Mouse (Mus musculus) cerebellum, adult 2 months (tissue): Measurements from ENCODE around the gene Odf3l2. TPM values are rescaled to one million over a fixed set of nuclear protein-coding genes. Genes with fewer than 3 reads are reported as not detected.

Experiments used
- DNase-seq, 2 experiments: peaks; one replicate each; pipeline ENCODE4 v3.0.0; 2021
- H3K27ac ChIP-seq: fragments of 200-500 bp; 2 replicates; pipeline ENCODE4 v1.5.1; 2012; ENCODE audit warnings: low read length, control low read depth, inconsistent platforms; ENCODE audit not compliant: insufficient read depth
- H3K27me3 ChIP-seq: fragments of 200-500 bp; 2 replicates; pipeline ENCODE4 v1.6.1; 2012; ENCODE audit warnings: inconsistent platforms, mild to moderate bottlenecking, low read length, moderate library complexity; ENCODE audit not compliant: control insufficient read depth, insufficient read depth
- H3K4me1 ChIP-seq: fragments of 200-500 bp; 2 replicates; pipeline ENCODE4 v1.6.1; 2011; ENCODE audit warnings: low read length; ENCODE audit not compliant: control insufficient read depth, insufficient read depth
- H3K4me3 ChIP-seq: fragments of 200-500 bp; replicated peaks from 2 replicates; pipeline ENCODE3; 2011; ENCODE audit warnings: mild to moderate bottlenecking, low read depth, low read length, control low read depth; ENCODE audit not compliant: insufficient read depth
- CTCF ChIP-seq: fragments of 200-500 bp; IDR thresholded peaks from 2 replicates; pipeline ENCODE4 v1.5.1; 2011; ENCODE audit warnings: low read depth, mild to moderate bottlenecking, control low read depth, low read length, moderate library complexity, borderline replicate concordance; ENCODE audit not compliant: insufficient read depth
- POLR2A ChIP-seq: fragments of 200-500 bp; IDR thresholded peaks from 2 replicates; pipeline ENCODE4 v1.6.1; 2011; ENCODE audit warnings: low read length, control low read depth, borderline replicate concordance; ENCODE audit not compliant: insufficient read depth
- WGBS: fragments of 180-500 bp; shearing (Covaris S2); methylation state at CpG from one replicate; pipeline ENCODE4 v1.1.7; 2018; 5-methylcytosine and 5-hydroxymethylcytosine counted together
- polyA plus RNA-seq: library from polyadenylated mRNA; depleted of rRNA; stranded (reverse); fragments of >200 nt; gene quantifications from 2 replicates; pipeline ENCODE4 v1.2.3, GENCODE M21; 2012

The Odf3l2 gene
- polyA plus RNA-seq, 1 experiment: not detected

DNA sequence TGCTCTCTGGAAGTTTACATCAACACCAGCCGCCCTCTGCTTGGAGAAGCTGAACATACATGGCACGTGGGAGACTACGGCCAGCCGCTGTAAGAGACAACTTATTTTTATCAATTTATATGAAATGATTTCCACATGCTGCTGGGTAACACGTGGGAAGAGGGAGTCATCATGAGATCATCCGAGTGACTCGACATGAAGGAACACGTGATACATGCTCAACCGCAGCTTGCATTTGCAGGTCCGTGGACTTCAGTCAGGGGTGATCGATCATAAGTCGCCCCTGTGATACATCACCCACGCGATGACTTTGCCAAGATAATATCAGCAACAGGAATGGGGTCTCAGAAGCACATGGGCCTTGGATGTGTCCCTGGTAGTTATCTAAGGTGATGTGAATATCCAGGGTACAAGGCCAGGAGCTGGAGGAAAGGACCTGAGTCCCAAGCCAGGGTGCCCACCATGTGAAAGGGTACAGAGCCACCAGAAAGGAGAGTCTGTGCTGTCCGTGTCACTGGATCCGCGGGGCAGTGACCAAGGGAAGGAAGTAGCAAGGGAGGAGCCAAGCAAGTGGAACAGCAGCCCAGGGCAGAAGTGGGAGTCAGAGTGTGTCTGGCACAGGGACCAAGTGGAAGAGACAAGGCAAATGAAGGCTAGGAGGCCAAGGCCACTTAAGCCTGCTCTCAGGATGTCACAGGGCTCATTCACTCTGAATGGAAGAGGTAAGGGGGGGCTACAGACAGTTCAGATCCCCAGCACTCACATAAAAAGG lies 12.3 kb downstream of the Odf3l2 start:
- no peak overlapping the region for H3K27ac ChIP-seq
- 76% methylated on average over 17 of the region's 17 CpGs for WGBS
- no peak overlapping the region for H3K4me3 ChIP-seq
- DNase-seq: no peak
- peaks cover 10% of the 10 kb centered on the region for H3K4me1 ChIP-seq
- TF ChIP-seq POLR2A (no peak), CTCF (no peak)
- no peaks in the 10 kb centered on the region for H3K27me3 ChIP-seq

DNA sequence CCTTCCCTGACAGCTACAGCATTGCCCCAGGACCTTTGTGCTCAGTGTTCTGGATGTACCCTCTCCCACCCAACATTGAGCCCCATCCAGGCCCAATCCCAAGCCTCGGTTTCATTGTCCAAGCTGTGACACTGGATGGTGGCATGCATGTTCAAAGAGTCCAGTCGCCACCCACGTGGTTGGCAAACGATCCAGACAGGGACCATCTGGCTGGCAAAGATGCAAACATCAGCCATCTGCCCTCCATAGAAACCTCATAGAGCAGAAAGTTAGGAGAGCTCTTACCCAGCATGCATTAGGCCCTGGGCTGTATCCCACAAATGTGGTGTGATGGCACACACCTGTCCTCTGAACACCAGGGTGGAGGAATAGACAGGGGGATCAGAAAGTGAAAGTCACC lies 14.1 kb downstream of the Odf3l2 start:
- H3K4me3 ChIP-seq: no peak overlapping the region
- TF ChIP-seq CTCF: no peak
- no peak for TF ChIP-seq POLR2A
- DNase-seq: no peak
- H3K4me1 ChIP-seq: peaks cover 7% of the 10 kb centered on the region
- H3K27me3 ChIP-seq: no peaks in the 10 kb centered on the region
- WGBS: 18% methylated on average over 4 of the region's 4 CpGs
- no peak overlapping the region for H3K27ac ChIP-seq

GRCm38 (mm10) chr10:79628377-79628776 lies 17.2 kb downstream of the Odf3l2 start:
- TF ChIP-seq POLR2A (no peak), CTCF (no peak)
- Histone ChIP-seq H3K4me1 (peaks cover 29% of the 10 kb centered on the region), H3K27me3 (no peaks in the 10 kb centered on the region), H3K4me3 (no peak overlapping the region), H3K27ac (no peak overlapping the region)
- WGBS: 40% methylated on average over 5 of the region's 5 CpGs
- DNase-seq: no peak

- 71% methylated on average over 10 of the region's 10 CpGs for WGBS
- H3K27me3 ChIP-seq: no peaks in the 10 kb centered on the region
- H3K27ac ChIP-seq: no peak overlapping the region
- H3K4me1 ChIP-seq: peaks cover 26% of the 10 kb centered on the region
- no peak for DNase-seq
- no peak overlapping the region for H3K4me3 ChIP-seq
- TF ChIP-seq POLR2A: no peak
- no peak for TF ChIP-seq CTCF
Observed at GRCm38 (mm10) chr10:79626156-79626555, 19.4 kb downstream of the Odf3l2 start.

GRCm38 (mm10) chr10:79625398-79625797 lies 20.1 kb downstream of the Odf3l2 start:
- H3K4me3 ChIP-seq: no peak overlapping the region
- no peaks in the 10 kb centered on the region for H3K27me3 ChIP-seq
- peaks cover 26% of the 10 kb centered on the region for H3K4me1 ChIP-seq
- no peak overlapping the region for H3K27ac ChIP-seq
- TF ChIP-seq CTCF: no peak
- no peak for TF ChIP-seq POLR2A
- WGBS: 26% methylated on average over 9 of the region's 9 CpGs
- no peak for DNase-seq

- no peak for TF ChIP-seq CTCF
- no peak for TF ChIP-seq POLR2A
- peak; percentile 40 to 54 for DNase-seq
- WGBS: 16% methylated on average over 12 of the region's 12 CpGs
- Histone ChIP-seq H3K27ac (no peak overlapping the region), H3K4me3 (no peak overlapping the region), H3K27me3 (no peaks in the 10 kb centered on the region), H3K4me1 (peaks cover 26% of the 10 kb centered on the region)
Observed at GRCm38 (mm10) chr10:79623950-79624349, 21.6 kb downstream of the Odf3l2 start.

DNA sequence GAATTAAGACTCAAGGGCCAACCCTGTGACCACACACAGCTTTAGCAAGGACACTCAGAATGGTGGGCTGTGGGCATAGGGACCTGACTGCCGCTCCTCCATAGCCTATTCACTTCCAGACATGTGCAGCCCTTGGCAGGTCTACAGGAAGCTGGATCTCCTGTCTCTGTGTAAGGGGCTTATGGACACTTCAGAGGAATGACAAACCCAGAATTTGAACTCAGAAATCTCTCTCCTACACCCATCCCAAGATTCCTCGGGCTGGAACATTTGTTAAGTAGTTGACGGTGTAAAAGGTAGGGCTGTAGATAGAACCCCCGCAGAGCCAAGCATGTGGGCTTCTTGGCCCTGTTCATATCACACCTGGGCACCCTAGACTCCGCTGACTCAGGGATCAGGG lies 29.2 kb downstream of the Odf3l2 start:
- WGBS: 60% methylated on average over 5 of the region's 5 CpGs
- H3K27ac ChIP-seq: no peak overlapping the region

DNA sequence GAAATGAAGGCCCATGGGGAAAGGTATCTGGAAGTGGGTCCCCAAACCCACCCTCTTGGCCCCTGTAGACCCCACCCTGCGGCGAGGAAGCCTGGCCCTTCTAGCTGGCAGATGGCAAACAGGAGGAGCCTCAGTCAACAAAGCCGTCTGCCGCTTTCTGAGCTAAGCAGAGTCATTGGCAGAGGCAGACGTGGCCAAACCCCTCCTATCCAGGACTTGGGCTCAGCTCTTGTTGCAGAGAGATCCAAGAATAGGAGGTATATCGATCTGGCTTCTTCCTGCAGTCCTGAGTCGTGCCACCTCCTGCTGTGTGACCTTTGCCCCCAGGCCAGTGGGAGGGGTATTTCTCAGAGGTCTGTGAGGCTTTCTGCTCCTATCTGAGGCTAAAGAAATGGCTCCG lies 29.7 kb downstream of the Odf3l2 start:
- Histone ChIP-seq H3K27me3 (no peaks in the 10 kb centered on the region), H3K4me3 (no peak overlapping the region), H3K4me1 (peaks cover 20% of the 10 kb centered on the region), H3K27ac (no peak overlapping the region)
- 5% methylated on average over 8 of the region's 8 CpGs for WGBS
- TF ChIP-seq CTCF (no peak), POLR2A (no peak)
- DNase-seq: peak; percentile 62 to 78

More for the DNA sequence above, 29.2 kb downstream of the Odf3l2 start:
- Histone ChIP-seq H3K4me1 (peaks cover 17% of the 10 kb centered on the region), H3K27me3 (no peaks in the 10 kb centered on the region), H3K4me3 (no peak overlapping the region)
- no peak for DNase-seq
- TF ChIP-seq CTCF (no peak), POLR2A (no peak)
